Mouse (Mus musculus): ENCODE results near the gene Eif5a.

The Eif5a gene

GRCm38 (mm10) chr11:69870289-69871069 is 51.3 kb downstream of the Eif5a start:
- no peak for DNase-seq

- no peak for DNase-seq
These were observed 54.4 kb downstream of the Eif5a start for GRCm38 (mm10) chr11:69867335-69867734.
